Mouse (Mus musculus) spleen, adult 18-20 months (tissue): ENCODE results near the gene Gabpb1.

Experiments used
- DNase-seq, 2 experiments: peaks; one replicate each; pipeline ENCODE4 v3.0.0; 2022; ENCODE audit warnings: mixed read lengths in 2 of 2

Gabpb1 gene

DNA sequence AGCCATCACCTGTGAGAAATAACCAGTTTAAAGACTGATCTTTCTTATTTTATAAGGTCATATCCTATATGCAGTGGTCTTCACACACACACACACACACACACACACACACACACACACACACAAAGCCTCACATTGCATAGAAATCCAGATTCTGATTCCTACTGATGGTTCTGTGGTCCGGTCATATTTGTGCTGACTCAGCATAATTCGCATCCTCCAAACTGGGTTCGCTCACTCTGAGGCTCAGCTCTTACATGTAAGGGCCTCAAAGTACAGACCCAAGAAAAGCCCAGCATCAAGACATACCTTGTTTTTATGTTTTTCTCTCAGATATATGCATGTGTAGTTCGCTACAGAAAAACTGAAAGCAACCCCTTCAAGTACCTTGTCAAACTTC, 84.8 kb downstream of the Gabpb1 start:
- no peak for DNase-seq

DNA sequence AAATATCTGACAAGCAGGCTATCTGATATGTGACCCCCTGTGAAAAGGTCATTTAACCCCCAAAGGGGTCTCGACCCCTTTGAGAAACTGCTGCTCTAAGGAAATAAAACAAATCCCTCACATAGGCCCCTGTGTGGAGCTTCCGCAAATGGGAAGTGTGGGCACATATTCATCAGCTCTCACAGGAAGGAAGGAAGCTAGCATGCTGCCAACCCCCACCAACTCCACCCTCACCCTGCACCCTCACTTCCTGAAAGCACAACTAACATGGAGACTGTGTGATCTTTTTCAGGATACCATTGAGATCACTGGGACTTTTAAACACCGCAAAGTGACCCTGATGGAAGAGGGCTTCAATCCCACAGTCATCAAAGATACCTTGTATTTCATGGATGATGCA, 88.7 kb downstream of the Gabpb1 start:
- no peak for DNase-seq

DNA sequence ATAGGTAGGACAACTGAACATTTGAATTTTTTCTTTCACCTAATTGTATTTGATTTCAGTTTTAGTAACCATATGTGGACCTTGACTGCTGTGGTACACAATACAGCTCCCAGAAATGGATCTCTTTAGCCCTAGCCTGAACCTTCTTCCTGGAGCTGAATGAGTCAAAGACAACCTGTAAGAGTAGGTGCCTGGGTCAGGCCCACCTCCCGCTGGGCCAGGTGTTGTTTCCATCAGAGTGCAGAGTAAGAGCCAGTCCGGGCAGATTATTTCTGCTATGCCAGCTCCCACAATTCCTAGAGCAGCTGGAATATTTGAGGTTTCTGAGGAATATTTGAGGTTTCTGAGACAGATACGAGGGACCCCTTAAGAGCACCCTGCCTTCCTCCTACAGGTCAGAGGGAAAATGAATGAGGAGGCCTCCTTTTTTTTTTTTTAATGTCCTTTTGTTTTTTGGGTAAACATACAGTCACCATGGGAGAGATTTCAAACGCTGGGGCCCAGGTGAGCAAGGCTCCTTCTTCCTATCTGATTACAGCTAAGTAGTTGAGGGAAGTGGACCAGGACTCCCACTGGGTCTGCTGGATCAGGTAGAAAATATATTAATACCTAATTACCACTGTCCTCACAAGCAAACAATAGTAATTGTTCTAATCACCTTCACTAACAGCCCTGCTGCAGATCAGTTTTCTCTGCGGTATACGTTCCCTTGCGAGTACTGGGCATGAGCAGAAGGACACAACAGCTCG, 91.3 kb downstream of the Gabpb1 start:
- DNase-seq: no peak

DNA sequence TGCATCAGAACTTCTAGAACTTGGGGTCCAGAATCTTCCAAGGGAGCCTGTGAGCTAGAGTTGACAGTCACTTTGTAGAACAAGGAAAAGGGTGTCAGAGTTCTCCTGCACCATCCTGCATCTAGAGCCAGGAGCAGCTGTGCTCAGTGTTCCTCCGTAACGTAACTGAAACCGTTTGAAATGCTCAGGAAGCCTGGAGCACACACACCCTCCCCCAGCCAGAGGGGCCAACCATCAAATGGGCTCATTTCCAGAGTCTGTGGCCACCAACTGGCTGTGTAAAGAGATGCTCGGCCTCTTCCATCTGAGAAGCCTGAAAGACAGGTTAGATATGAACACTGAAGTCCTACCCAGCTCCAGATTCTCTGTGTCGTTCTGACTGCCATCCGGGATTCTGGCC, 92.2 kb downstream of the Gabpb1 start:
- no peak for DNase-seq

DNA sequence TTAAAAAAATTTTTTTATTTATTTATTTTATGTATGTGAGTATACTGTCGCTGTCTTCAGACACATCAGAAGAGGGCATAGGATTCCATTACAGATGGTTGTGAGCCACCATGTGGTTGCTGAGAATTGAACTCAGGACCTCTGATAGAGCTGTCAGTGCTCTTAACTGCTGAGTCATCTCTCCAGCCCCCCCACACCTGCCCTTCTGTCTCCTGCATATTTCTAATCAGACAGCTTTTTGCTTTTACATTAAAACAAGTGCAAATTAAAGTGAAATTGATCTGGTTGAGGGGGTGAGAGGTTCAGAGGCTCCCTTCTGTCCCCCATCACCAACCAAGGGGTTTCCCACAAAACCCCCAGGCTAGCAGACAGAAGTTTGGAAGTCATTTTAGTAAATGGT, 96.9 kb downstream of the Gabpb1 start:
- DNase-seq: no peak
